Mouse (Mus musculus) lung, embryonic 16.5 days (tissue): ENCODE results near the gene Chrna9. TPM values are rescaled to one million over a fixed set of nuclear protein-coding genes. Genes with fewer than 3 reads are reported as not detected.

Experiments used
- ATAC-seq: fragments of 200-750 bp; cut with Nextera tagmentation; 2 replicates; pipeline ENCODE4 v1.8.0; 2017; ENCODE audit warnings: low read depth, mild to moderate bottlenecking, moderate library complexity
- H3K27ac ChIP-seq: fragments of 300-500 bp; sonication (generic); 2 replicates; pipeline ENCODE4 v1.5.1; 2014; ENCODE audit warnings: mild to moderate bottlenecking, control low read depth, low read length
- H3K27me3 ChIP-seq: fragments of 300-500 bp; sonication (generic); 2 replicates; pipeline ENCODE4 v1.6.1; 2014; ENCODE audit warnings: low read depth, low read length, mixed read lengths; ENCODE audit not compliant: control insufficient read depth, insufficient read depth
- H3K36me3 ChIP-seq: fragments of 300-500 bp; sonication (generic); 2 replicates; pipeline ENCODE4 v1.6.1; 2014; ENCODE audit warnings: low read length; ENCODE audit not compliant: control insufficient read depth, insufficient read depth
- H3K4me1 ChIP-seq: fragments of 300-500 bp; sonication (generic); replicated peaks from 2 replicates; pipeline ENCODE4 v1.6.1; 2014; ENCODE audit warnings: low read length, mixed read lengths; ENCODE audit not compliant: control insufficient read depth, insufficient read depth
- H3K4me2 ChIP-seq: fragments of 300-500 bp; sonication (generic); 2 replicates; pipeline ENCODE4 v1.6.1; 2014; ENCODE audit warnings: low read depth, low read length, control low read depth
- H3K4me3 ChIP-seq: fragments of 300-500 bp; sonication (generic); 2 replicates; pipeline ENCODE4 v1.5.1; 2014; ENCODE audit warnings: mild to moderate bottlenecking, low read length, control low read depth
- H3K9ac ChIP-seq: fragments of 300-500 bp; sonication (generic); 2 replicates; pipeline ENCODE4 v1.6.1; 2014; ENCODE audit warnings: low read length, control low read depth
- H3K9me3 ChIP-seq: fragments of 300-500 bp; sonication (generic); 2 replicates; pipeline ENCODE4 v1.6.1; 2016; ENCODE audit warnings: low read length; ENCODE audit not compliant: control insufficient read depth
- WGBS: fragments of 180-500 bp; shearing (Covaris S2); extraction: QIAGEN DNeasy Blood & Tissue Kit; methylation state at CpG from one replicate; pipeline ENCODE4 v1.1.7; 2014; 5-methylcytosine and 5-hydroxymethylcytosine counted together
- microRNA-seq: library from miRNA; unstranded; fragments of <30 nt; microRNA quantifications from one replicate; pipeline ENCODE4, GENCODE M21; 2016
- polyA plus RNA-seq: library from polyadenylated mRNA; unstranded; fragments of >200 nt; fragmentation: Nextera tagmentation; extraction: Ambion mirVana; gene quantifications from 2 replicates; pipeline ENCODE4 v1.2.1, GENCODE M21; 2015

Chrna9 gene
- polyA plus RNA-seq, 1 experiment from 2014 or later: 0.75 TPM

GRCm38 (mm10) chr5:66014437-66014836 lies 79.7 kb downstream of the Chrna9 start:
- Histone ChIP-seq H3K4me1 (no peaks in the 10 kb centered on the region), H3K36me3 (no peaks in the 10 kb centered on the region), H3K9me3 (no peaks in the 10 kb centered on the region), H3K9ac (no peak overlapping the region), H3K27ac (no peak overlapping the region), H3K27me3 (no peaks in the 10 kb centered on the region), H3K4me2 (no peak overlapping the region), H3K4me3 (no peak overlapping the region)
- WGBS: 76% methylated on average over 2 of the region's 2 CpGs
- no peak for ATAC-seq

DNA sequence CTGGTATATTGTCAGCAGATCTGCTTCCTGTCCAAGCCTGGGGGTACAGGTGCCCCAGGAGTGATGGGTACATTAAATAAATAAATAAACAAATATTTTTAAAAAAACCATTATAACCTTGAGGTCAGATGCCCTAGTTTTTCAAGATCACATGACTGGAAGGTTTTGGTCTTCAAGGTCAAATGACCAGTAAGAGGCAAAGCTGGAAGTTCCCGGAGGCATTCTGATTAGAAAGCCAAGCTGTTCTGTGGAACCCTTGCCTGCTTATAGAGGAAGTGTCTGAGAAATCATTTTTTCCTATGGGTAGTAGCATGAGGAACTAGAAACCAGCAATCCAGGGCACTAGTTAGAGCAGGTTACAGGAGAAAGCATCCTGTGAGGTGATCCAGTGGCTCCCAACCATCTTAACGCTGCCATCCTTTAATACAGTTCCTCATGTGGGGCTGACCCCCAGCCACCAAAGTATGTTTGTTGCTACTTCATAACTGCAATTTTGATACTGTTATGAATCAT lies 80.8 kb downstream of the Chrna9 start:
- H3K9me3 ChIP-seq: no peaks in the 10 kb centered on the region; the same call in 1 of the 2 replicates
- no peaks in the 10 kb centered on the region for H3K4me1 ChIP-seq
- no peak for ATAC-seq
- H3K27ac ChIP-seq: no peak overlapping the region
- H3K27me3 ChIP-seq: no peaks in the 10 kb centered on the region
- no peak overlapping the region for H3K4me3 ChIP-seq
- peaks cover 3% of the 10 kb centered on the region; the same call in 1 of the 2 replicates for H3K36me3 ChIP-seq
- H3K9ac ChIP-seq: no peak overlapping the region
- 93% methylated on average over 2 of the region's 2 CpGs for WGBS
- no peak overlapping the region for H3K4me2 ChIP-seq

- H3K9me3 ChIP-seq: peaks cover 3% of the 10 kb centered on the region; the same call in 1 of the 2 replicates
- no peaks in the 10 kb centered on the region for H3K27me3 ChIP-seq
- no peaks in the 10 kb centered on the region for H3K4me1 ChIP-seq
- no peak for ATAC-seq
- H3K4me3 ChIP-seq: no peak overlapping the region
- H3K27ac ChIP-seq: no peak overlapping the region
- H3K4me2 ChIP-seq: no peak overlapping the region
- H3K9ac ChIP-seq: no peak overlapping the region
- 97% methylated on average over 31 of the region's 31 CpGs for WGBS
- H3K36me3 ChIP-seq: peaks cover 13% of the 10 kb centered on the region
These were observed 92.1 kb downstream of the Chrna9 start for GRCm38 (mm10) chr5:66026796-66027195.

Small RNA genes within 50 kb of the gene (microRNA-seq; reads per million reads assigned to microRNA genes)
- not detected for gene Gm25952

Other genes with a start within 250 kb of the Chrna9 start
- gene Pds5a, start 236.6 kb upstream of the Chrna9 start, polyA plus RNA-seq: 53.9 and 59.6 TPM in 2 replicates
- gene N4bp2, start 171.4 kb upstream of the Chrna9 start, polyA plus RNA-seq: 15.7 and 16.4 TPM in 2 replicates
- 1.3 and 4.1 TPM in 2 replicates for gene Rhoh, start 73.7 kb upstream of the Chrna9 start, polyA plus RNA-seq
- gene 9130230L23Rik, start 69.4 kb downstream of the Chrna9 start, polyA plus RNA-seq: 1.4 and 2.3 TPM in 2 replicates
- gene Rbm47, start 238.2 kb downstream of the Chrna9 start, polyA plus RNA-seq: 39.2 and 43.9 TPM in 2 replicates